Mouse (Mus musculus): ENCODE data around the gene Pfkp. TPM values are rescaled to one million over a fixed set of nuclear protein-coding genes. Genes with fewer than 3 reads are reported as not detected.

Pfkp gene
- total and polyA plus RNA-seq, 3 experiments, result 47.2 to 67.4 (median 48.1) TPM

- no peak overlapping the region for H3K27ac ChIP-seq
- TF ChIP-seq EP300 (IDR thresholded peaks at IDR 0.05; ENCODE audit: insufficient read depth, low read depth, low read length) (no peak), CTCF (IDR thresholded peaks at IDR 0.05) (no peak), POLR2A (IDR thresholded peaks at IDR 0.05; ENCODE audit: insufficient read depth, low read depth, low read length) (no peak)
- H3K4me3 ChIP-seq, result no peak overlapping the region
- intact Hi-C loops (cut with DNase I), result no loop called here
- H3K9ac ChIP-seq (ENCODE audit: low read depth, low read length), result no peak overlapping the region
- no peaks in the 10 kb centered on the region; the same call in 1 of the 2 replicates for H3K36me3 ChIP-seq (ENCODE audit: control insufficient read depth, insufficient read depth, low read length)
- DNase-seq, result no peak
- no peaks in the 10 kb centered on the region for H3K4me1 ChIP-seq (ENCODE audit: control insufficient read depth, insufficient read depth, low read length)
- no peaks in the 10 kb centered on the region for H3K27me3 ChIP-seq (ENCODE audit: control insufficient read depth, insufficient read depth, low read length)
- no peaks in the 10 kb centered on the region for H3K79me2 ChIP-seq (replicated peaks; ENCODE audit: control insufficient read depth, insufficient read depth, low read length)
- 88% methylated on average over 3 of the region's 3 CpGs for WGBS
These were observed 28.3 kb downstream of the Pfkp start for GRCm38 (mm10) chr13:6620250-6620649.

- intact Hi-C loops (cut with DNase I), result no loop called here
- DNase-seq, result no peak
- Histone ChIP-seq H3K79me2 (replicated peaks; ENCODE audit: control insufficient read depth, insufficient read depth, low read length) (no peaks in the 10 kb centered on the region), H3K27ac (no peak overlapping the region), H3K4me1 (ENCODE audit: control insufficient read depth, insufficient read depth, low read length) (no peaks in the 10 kb centered on the region), H3K4me3 (no peak overlapping the region), H3K36me3 (ENCODE audit: control insufficient read depth, insufficient read depth, low read length) (no peaks in the 10 kb centered on the region; the same call in 1 of the 2 replicates), H3K9ac (ENCODE audit: low read depth, low read length) (no peak overlapping the region), H3K27me3 (ENCODE audit: control insufficient read depth, insufficient read depth, low read length) (no peaks in the 10 kb centered on the region)
- WGBS, result 93% methylated on average over 3 of the region's 3 CpGs
- TF ChIP-seq EP300 (IDR thresholded peaks at IDR 0.05; ENCODE audit: insufficient read depth, low read depth, low read length) (no peak), CTCF (IDR thresholded peaks at IDR 0.05) (no peak), POLR2A (IDR thresholded peaks at IDR 0.05; ENCODE audit: insufficient read depth, low read depth, low read length) (no peak)
These were observed 29.9 kb downstream of the Pfkp start for GRCm38 (mm10) chr13:6618711-6619110.

- no peak for DNase-seq
- H3K27me3 ChIP-seq (ENCODE audit: control insufficient read depth, insufficient read depth, low read length), result no peaks in the 10 kb centered on the region
- 94% methylated on average over 5 of the region's 5 CpGs for WGBS
- no peak overlapping the region for H3K9ac ChIP-seq (ENCODE audit: low read depth, low read length)
- no peaks in the 10 kb centered on the region for H3K79me2 ChIP-seq (replicated peaks; ENCODE audit: control insufficient read depth, insufficient read depth, low read length)
- TF ChIP-seq POLR2A (IDR thresholded peaks at IDR 0.05; ENCODE audit: insufficient read depth, low read depth, low read length), result no peak
- no peak for TF ChIP-seq EP300 (IDR thresholded peaks at IDR 0.05; ENCODE audit: insufficient read depth, low read depth, low read length)
- no peak for TF ChIP-seq CTCF (IDR thresholded peaks at IDR 0.05)
- no peaks in the 10 kb centered on the region for H3K4me1 ChIP-seq (ENCODE audit: control insufficient read depth, insufficient read depth, low read length)
- intact Hi-C loops (cut with DNase I), result no loop called here
- no peak overlapping the region for H3K27ac ChIP-seq
- H3K4me3 ChIP-seq, result no peak overlapping the region
- H3K36me3 ChIP-seq (ENCODE audit: control insufficient read depth, insufficient read depth, low read length), result no peaks in the 10 kb centered on the region
These were observed 34.7 kb downstream of the Pfkp start for GRCm38 (mm10) chr13:6613690-6614445.

GRCm38 (mm10) chr13:6602786-6603409 is 45.7 kb downstream of the Pfkp start:
- Histone ChIP-seq H3K27me3 (ENCODE audit: control insufficient read depth, insufficient read depth, low read length) (no peaks in the 10 kb centered on the region), H3K27ac (no peak overlapping the region), H3K36me3 (ENCODE audit: control insufficient read depth, insufficient read depth, low read length) (no peaks in the 10 kb centered on the region), H3K4me1 (ENCODE audit: control insufficient read depth, insufficient read depth, low read length) (no peaks in the 10 kb centered on the region; the same call in 1 of the 2 replicates), H3K4me3 (no peak overlapping the region), H3K9ac (ENCODE audit: low read depth, low read length) (no peak overlapping the region), H3K79me2 (replicated peaks; ENCODE audit: control insufficient read depth, insufficient read depth, low read length) (no peaks in the 10 kb centered on the region)
- WGBS, result 87% methylated on average over 10 of the region's 10 CpGs
- intact Hi-C loops (cut with DNase I), result loop anchor here (5.0 kb wide), 1 partner anchor 84 kb away; no protein-coding TSS in a partner anchor
- DNase-seq, result no peak
- no peak for TF ChIP-seq EP300 (IDR thresholded peaks at IDR 0.05; ENCODE audit: insufficient read depth, low read depth, low read length)
- peak; percentile 57 for TF ChIP-seq CTCF (IDR thresholded peaks at IDR 0.05)

- Histone ChIP-seq H3K9ac (ENCODE audit: low read depth, low read length) (no peak overlapping the region), H3K27ac (no peak overlapping the region), H3K79me2 (replicated peaks; ENCODE audit: control insufficient read depth, insufficient read depth, low read length) (no peaks in the 10 kb centered on the region), H3K4me1 (ENCODE audit: control insufficient read depth, insufficient read depth, low read length) (no peaks in the 10 kb centered on the region; the same call in 1 of the 2 replicates), H3K4me3 (no peak overlapping the region), H3K36me3 (ENCODE audit: control insufficient read depth, insufficient read depth, low read length) (no peaks in the 10 kb centered on the region), H3K27me3 (ENCODE audit: control insufficient read depth, insufficient read depth, low read length) (no peaks in the 10 kb centered on the region)
- WGBS, result 79% methylated on average over 2 of the region's 2 CpGs
- intact Hi-C loops (cut with DNase I), result loop anchor here (5.0 kb wide), 1 partner anchor 86 kb away; no protein-coding TSS in a partner anchor
- no peak for DNase-seq
- TF ChIP-seq POLR2A (IDR thresholded peaks at IDR 0.05; ENCODE audit: insufficient read depth, low read depth, low read length) (no peak), EP300 (IDR thresholded peaks at IDR 0.05; ENCODE audit: insufficient read depth, low read depth, low read length) (no peak), CTCF (IDR thresholded peaks at IDR 0.05) (no peak)
These were observed 46.9 kb downstream of the Pfkp start for GRCm38 (mm10) chr13:6601676-6602075.

- Histone ChIP-seq H3K4me1 (ENCODE audit: control insufficient read depth, insufficient read depth, low read length) (no peaks in the 10 kb centered on the region; the same call in 1 of the 2 replicates), H3K9ac (ENCODE audit: low read depth, low read length) (no peak overlapping the region), H3K36me3 (ENCODE audit: control insufficient read depth, insufficient read depth, low read length) (no peaks in the 10 kb centered on the region), H3K79me2 (replicated peaks; ENCODE audit: control insufficient read depth, insufficient read depth, low read length) (no peaks in the 10 kb centered on the region), H3K4me3 (no peak overlapping the region), H3K27me3 (ENCODE audit: control insufficient read depth, insufficient read depth, low read length) (no peaks in the 10 kb centered on the region), H3K27ac (no peak overlapping the region)
- intact Hi-C loops (cut with DNase I), result loop anchor here (5.0 kb wide), 1 partner anchor 87 kb away; no protein-coding TSS in a partner anchor
- 91% methylated on average over 8 of the region's 8 CpGs for WGBS
- DNase-seq, result no peak
- no peak for TF ChIP-seq EP300 (IDR thresholded peaks at IDR 0.05; ENCODE audit: insufficient read depth, low read depth, low read length)
- no peak for TF ChIP-seq CTCF (IDR thresholded peaks at IDR 0.05)
- TF ChIP-seq POLR2A (IDR thresholded peaks at IDR 0.05; ENCODE audit: insufficient read depth, low read depth, low read length), result no peak
These were observed 48.0 kb downstream of the Pfkp start for GRCm38 (mm10) chr13:6600626-6601025.

Measured in heart, adult 2 months (tissue).